Mouse (Mus musculus) embryonic facial prominence, embryonic 11.5 days (tissue): Measurements from ENCODE around the gene Rpap3. TPM values are rescaled to one million over a fixed set of nuclear protein-coding genes. Genes with fewer than 3 reads are reported as not detected.
A peak's percentile ranks its signal among the peaks of the same experiment; 100 is the strongest.

Source experiments
- ATAC-seq: fragments of 200-750 bp; cut with Nextera tagmentation; replicated peaks from 2 replicates; pipeline ENCODE4 v1.8.0; 2017; ENCODE audit warnings: low read depth; ENCODE audit not compliant: insufficient number of reproducible peaks, low FRiP score, low TSS enrichment
- DNase-seq: peaks from one replicate; pipeline ENCODE4 v3.0.0-alpha.2; 2015; ENCODE audit warnings: low spot score
- H3K27ac ChIP-seq: fragments of 300-500 bp; sonication (generic); replicated peaks from 2 replicates; pipeline ENCODE4 v1.5.1; 2014; ENCODE audit warnings: mild to moderate bottlenecking, low read depth, low read length, control low read depth
- H3K27me3 ChIP-seq: fragments of 300-500 bp; sonication (generic); 2 replicates; pipeline ENCODE4 v1.6.1; 2014; ENCODE audit warnings: mild to moderate bottlenecking, low read length, moderate library complexity, mixed read lengths; ENCODE audit not compliant: control insufficient read depth, insufficient read depth
- H3K36me3 ChIP-seq: fragments of 300-500 bp; sonication (generic); replicated peaks from 2 replicates; pipeline ENCODE4 v1.6.1; 2014; ENCODE audit warnings: low read depth, mild to moderate bottlenecking, low read length, moderate library complexity, mixed read lengths; ENCODE audit not compliant: control insufficient read depth, insufficient read depth
- H3K4me1 ChIP-seq: fragments of 300-500 bp; sonication (generic); 2 replicates; pipeline ENCODE4 v1.6.1; 2014; ENCODE audit warnings: low read length, mixed read lengths; ENCODE audit not compliant: control insufficient read depth, insufficient read depth
- H3K4me2 ChIP-seq: fragments of 300-500 bp; sonication (generic); 2 replicates; pipeline ENCODE4 v1.6.1; 2014; ENCODE audit warnings: low read depth, mild to moderate bottlenecking, control low read depth, low read length, moderate library complexity
- H3K4me3 ChIP-seq: fragments of 300-500 bp; sonication (generic); 2 replicates; pipeline ENCODE4 v1.5.1; 2014; ENCODE audit warnings: low read depth, low read length, control low read depth
- H3K9ac ChIP-seq: fragments of 300-500 bp; sonication (generic); replicated peaks from 2 replicates; pipeline ENCODE4 v1.6.1; 2014; ENCODE audit warnings: mild to moderate bottlenecking, control low read depth, low read length
- H3K9me3 ChIP-seq: fragments of 300-500 bp; sonication (generic); replicated peaks from 2 replicates; pipeline ENCODE4 v1.6.1; 2016; ENCODE audit warnings: mild to moderate bottlenecking, low read length, inconsistent platforms, mixed read lengths; ENCODE audit not compliant: control insufficient read depth
- WGBS: fragments of 180-500 bp; shearing (Covaris S2); extraction: QIAGEN DNeasy Blood & Tissue Kit; methylation state at CpG from one replicate; pipeline ENCODE4 v1.1.7; 2014; 5-methylcytosine and 5-hydroxymethylcytosine counted together
- polyA plus RNA-seq: library from polyadenylated mRNA; unstranded; fragments of >200 nt; fragmentation: Nextera tagmentation; extraction: Ambion mirVana; gene quantifications from 2 replicates; pipeline ENCODE4 v1.2.1, GENCODE M21; 2014

The Rpap3 gene
- polyA plus RNA-seq, 1 experiment from 2014 or later, result 54.7 TPM

DNA sequence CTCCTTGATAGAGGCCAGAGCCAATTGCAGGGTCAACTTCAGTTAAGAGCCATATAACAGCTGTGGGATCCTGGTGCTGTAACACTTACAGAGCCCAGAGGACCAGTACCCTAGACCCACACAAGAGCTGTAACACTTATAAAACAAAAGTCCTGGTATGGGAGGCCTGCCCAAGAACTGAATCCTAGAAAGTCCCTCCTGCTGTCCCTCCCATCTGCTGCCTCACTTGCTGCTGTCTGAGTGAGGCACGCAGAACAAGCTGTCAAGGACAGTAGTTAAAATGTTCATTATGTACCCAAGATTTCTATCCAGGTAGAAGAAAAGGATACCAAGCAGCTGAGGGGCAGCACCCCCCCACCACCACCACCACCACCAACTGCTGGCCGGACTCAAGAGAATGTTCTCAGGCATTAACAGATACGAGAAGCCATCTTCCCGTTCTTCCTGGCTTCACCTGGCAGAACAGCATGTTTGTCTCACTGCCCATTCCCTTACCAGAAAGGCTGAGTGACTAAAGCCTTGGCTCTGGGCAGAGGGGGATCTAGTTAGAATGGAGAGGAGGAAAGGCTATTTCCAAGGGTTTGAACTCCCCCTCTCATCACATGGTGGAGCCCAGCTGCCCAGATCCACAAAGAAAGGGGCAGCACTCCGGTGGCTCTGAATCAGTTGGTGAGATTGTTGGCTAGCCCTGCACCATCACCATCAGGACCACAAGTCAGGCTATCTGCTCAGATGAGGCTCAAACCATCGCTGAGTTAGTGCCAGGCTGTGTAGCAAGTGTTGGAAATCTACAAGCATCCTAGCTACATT is 18.1 kb upstream of the Rpap3 start:
- no peak overlapping the region for H3K27ac ChIP-seq
- ATAC-seq (no peak), DNase-seq (no peak)
- H3K27me3 ChIP-seq, result no peaks in the 10 kb centered on the region
- H3K9me3 ChIP-seq, result no peaks in the 10 kb centered on the region
- no peaks in the 10 kb centered on the region for H3K36me3 ChIP-seq
- no peaks in the 10 kb centered on the region for H3K4me1 ChIP-seq
- WGBS, result 84% methylated on average over 6 of the region's 6 CpGs
- no peak overlapping the region for H3K9ac ChIP-seq
- no peak overlapping the region for H3K4me2 ChIP-seq
- no peak overlapping the region for H3K4me3 ChIP-seq

DNA sequence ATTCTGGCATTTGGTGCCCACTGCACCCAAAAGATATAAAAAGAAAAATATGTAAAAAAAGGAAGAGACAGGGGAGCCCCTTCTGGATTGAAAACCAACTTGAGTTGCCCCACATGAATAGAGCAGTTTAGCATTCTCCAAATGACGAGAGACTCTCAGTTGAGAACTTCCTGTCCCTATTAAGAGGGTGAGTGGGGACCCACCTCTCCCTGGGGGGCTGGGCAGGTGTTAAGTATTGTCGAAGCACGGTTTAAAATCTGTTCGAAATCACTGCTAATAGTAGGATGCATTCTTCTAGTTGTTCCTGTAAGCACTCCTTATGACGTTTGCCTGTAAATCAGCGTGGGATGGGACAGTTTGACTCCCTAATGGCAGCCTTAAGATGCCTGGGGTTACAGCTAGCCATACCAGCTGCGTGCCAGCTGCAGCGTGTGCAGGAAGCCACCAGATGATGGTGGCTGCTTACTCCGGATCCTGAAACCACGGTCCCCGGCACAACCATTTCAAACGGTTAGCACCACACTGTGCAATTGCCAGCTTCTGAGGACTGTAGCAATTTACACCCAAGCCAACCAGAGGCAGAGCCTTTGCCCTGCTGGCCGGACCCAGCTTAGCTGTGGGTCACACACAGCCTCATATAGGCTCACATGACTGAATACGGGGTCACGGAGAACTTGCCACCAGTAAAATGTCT is 15.5 kb upstream of the Rpap3 start:
- ATAC-seq, result no peak
- no peak overlapping the region for H3K4me3 ChIP-seq
- H3K27ac ChIP-seq, result no peak overlapping the region
- H3K27me3 ChIP-seq, result no peaks in the 10 kb centered on the region
- no peaks in the 10 kb centered on the region for H3K9me3 ChIP-seq
- no peaks in the 10 kb centered on the region for H3K36me3 ChIP-seq
- WGBS, result 67% methylated on average over 15 of the region's 15 CpGs
- no peaks in the 10 kb centered on the region for H3K4me1 ChIP-seq
- no peak overlapping the region for H3K9ac ChIP-seq
- no peak for DNase-seq
- H3K4me2 ChIP-seq, result no peak overlapping the region

DNA sequence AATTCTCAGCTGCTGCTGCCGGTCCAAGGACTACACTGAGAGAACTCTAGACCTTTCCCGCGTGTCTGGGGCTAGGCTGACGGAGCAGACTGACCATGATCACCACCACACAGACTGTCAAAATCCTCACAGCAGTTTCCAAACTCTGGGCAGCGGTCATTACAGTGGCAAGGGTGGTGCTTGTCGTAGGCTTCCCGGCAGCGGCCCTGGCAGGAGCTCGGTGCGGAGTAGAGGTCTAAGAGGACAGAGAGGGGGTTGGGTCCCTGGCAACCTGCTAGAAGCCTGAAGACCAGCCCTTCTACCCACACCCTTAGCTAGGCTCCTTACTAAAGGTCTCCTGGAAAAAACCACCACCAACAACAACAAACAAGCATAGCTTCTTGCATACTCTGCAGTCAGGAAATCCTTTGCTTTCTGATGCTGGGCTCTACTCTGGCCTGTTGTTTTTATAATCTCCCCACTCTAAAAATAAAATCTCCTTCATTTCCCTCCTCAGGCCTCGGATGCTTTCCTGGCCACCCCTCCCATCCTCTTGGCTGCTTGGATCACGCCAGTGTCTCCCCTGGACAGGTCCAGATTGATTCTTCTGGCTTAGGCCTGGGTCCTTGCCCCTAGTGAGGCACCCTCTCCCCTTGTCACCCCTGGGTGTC is 14.5 kb upstream of the Rpap3 start:
- Histone ChIP-seq H3K9ac (no peak overlapping the region), H3K9me3 (no peaks in the 10 kb centered on the region), H3K4me1 (no peaks in the 10 kb centered on the region), H3K4me3 (no peak overlapping the region), H3K27me3 (no peaks in the 10 kb centered on the region), H3K27ac (no peak overlapping the region), H3K36me3 (no peaks in the 10 kb centered on the region), H3K4me2 (no peak overlapping the region)
- ATAC-seq (no peak), DNase-seq (no peak)
- WGBS, result 77% methylated on average over 12 of the region's 12 CpGs

DNA sequence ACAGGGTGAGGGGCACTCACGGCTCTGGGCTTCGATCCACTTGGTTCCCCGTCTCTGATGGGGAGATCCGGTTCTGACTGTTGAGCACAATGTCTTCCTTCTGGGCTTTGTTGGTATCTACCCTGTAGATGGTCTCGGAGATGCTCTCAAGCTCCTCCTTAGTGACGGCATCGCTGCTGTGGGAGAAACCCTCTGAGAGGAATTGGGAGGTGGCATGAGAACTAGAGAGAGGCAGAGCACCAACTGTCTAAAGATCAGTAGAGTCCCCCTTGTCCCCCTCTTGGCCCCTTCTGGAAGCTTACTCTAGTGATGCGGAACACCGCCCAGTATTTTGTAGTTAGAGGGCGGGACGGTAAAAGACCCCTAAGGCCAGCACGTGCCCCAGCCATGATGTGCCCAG is 13.9 kb upstream of the Rpap3 start:
- Histone ChIP-seq H3K9ac (no peak overlapping the region), H3K4me3 (no peak overlapping the region), H3K27me3 (no peaks in the 10 kb centered on the region), H3K4me1 (no peaks in the 10 kb centered on the region), H3K4me2 (no peak overlapping the region), H3K36me3 (no peaks in the 10 kb centered on the region), H3K27ac (no peak overlapping the region), H3K9me3 (no peaks in the 10 kb centered on the region)
- no peak for DNase-seq
- ATAC-seq, result no peak
- WGBS, result 89% methylated on average over 12 of the region's 12 CpGs

DNA sequence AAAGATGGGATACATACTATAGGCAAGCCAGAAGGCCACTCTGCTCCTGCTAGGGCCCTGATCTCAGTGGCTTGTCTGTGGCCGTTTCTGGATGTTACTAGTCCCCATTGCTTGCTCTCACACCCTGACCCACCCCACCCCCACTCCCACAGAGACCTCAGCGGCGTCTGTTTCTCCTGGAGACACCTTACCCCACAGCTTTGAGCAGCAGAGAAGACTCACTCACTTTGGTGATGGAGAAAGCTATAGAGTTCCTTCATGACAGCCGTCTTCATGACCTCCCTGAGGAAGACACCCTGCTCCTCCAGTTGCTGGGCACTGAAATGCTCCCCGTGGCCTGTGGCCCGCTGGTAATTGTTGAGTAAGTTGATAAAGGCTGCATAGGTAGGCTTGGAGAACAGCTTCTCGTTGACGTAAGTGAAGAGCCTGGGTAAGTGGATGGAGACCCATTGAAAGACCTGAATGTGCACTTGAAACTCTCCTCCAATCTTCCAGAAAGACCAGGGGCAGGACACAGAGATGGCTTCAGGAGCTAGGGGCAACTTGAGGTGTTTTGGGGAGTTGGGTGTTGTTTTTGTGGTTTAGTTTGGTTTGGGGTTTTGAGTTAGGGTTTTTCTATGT is 13.0 kb upstream of the Rpap3 start:
- H3K4me1 ChIP-seq, result no peaks in the 10 kb centered on the region
- H3K4me2 ChIP-seq, result no peak overlapping the region
- H3K36me3 ChIP-seq, result no peaks in the 10 kb centered on the region
- H3K27ac ChIP-seq, result no peak overlapping the region
- no peaks in the 10 kb centered on the region for H3K27me3 ChIP-seq
- no peak overlapping the region for H3K9ac ChIP-seq
- no peak overlapping the region for H3K4me3 ChIP-seq
- no peak for DNase-seq
- H3K9me3 ChIP-seq, result no peaks in the 10 kb centered on the region
- no peak for ATAC-seq
- 81% methylated on average over 8 of the region's 8 CpGs for WGBS

DNA sequence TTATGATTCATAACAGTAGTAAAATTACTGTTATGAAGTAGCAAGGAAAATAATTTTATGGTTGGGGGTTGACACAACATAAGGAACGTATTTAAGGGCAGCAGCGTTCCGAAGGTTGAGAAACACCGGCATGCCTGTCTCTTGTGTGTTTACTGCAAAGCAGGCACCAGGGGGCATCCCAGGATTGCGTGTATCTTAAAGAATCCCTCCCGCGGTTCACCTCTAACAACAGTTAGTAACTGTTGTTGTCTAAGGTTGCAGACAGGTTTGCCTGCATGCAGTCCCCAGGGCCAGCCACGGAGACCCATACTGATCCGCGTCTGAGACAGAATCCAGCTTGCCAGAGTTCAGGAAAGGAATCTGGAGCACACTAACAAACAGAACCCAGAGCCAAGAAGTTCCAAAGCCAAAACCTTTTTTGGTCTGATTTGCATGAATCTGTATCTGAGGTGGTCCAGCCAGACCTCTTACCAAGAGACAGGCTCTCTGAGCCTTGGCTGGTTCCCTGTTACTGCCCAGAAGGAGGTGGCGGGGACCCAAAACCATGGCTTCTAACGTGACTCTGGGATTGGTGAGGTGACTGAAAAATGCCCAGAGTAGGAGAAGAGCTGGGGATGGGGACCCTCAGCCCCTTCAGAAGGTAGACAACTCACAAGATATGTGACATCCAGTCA is 12.4 kb upstream of the Rpap3 start:
- 24% methylated on average over 12 of the region's 12 CpGs for WGBS
- no peaks in the 10 kb centered on the region for H3K4me1 ChIP-seq
- H3K27me3 ChIP-seq, result no peaks in the 10 kb centered on the region
- H3K36me3 ChIP-seq, result no peaks in the 10 kb centered on the region
- DNase-seq (peak; percentile 84), ATAC-seq (no peak)
- H3K27ac ChIP-seq, result no peak overlapping the region
- H3K4me3 ChIP-seq, result no peak overlapping the region
- no peak overlapping the region for H3K4me2 ChIP-seq
- H3K9ac ChIP-seq, result no peak overlapping the region; the same call in 1 of the 2 replicates
- no peaks in the 10 kb centered on the region for H3K9me3 ChIP-seq

DNA sequence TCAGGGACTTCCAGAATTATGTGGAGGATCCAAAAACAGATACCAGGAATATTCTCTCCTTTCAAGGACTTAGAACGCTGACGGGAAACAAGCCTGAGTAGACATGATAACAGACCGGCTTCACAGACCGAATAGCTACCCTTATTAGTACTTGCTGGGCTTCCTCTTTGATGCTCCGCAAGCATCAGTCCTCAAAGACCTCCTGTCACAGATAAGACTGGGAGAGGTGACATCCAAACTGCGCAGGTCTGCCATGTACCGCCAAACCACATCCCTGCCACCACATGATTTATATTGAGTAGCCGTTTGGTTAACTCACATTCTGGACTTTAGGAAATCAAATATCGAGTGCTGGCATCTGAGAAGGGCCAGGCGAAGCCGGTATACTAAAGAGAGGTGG is 11.2 kb upstream of the Rpap3 start:
- ATAC-seq (no peak), DNase-seq (no peak)
- Histone ChIP-seq H3K36me3 (no peaks in the 10 kb centered on the region), H3K4me1 (no peaks in the 10 kb centered on the region), H3K27me3 (no peaks in the 10 kb centered on the region), H3K9me3 (no peaks in the 10 kb centered on the region), H3K4me3 (no peak overlapping the region), H3K27ac (no peak overlapping the region), H3K4me2 (no peak overlapping the region), H3K9ac (no peak overlapping the region)
- WGBS, result 96% methylated on average over 11 of the region's 11 CpGs
